Mouse (Mus musculus) erythroblast, embryonic 14.5 days (primary cell): ENCODE data around the gene Ric8a.

Experiments used
- GATA1 ChIP-seq: IDR thresholded peaks from 2 replicates; pipeline ENCODE4 v1.6.1; 2012; ENCODE audit warnings: low read length, inconsistent platforms, mixed read lengths
- TAL1 ChIP-seq: IDR thresholded peaks from 3 replicates; pipeline ENCODE4 v1.6.1; 2012; ENCODE audit warnings: low read length, inconsistent platforms, mixed read lengths

GRCm38 (mm10) chr7:140840750-140841735 lies 15.7 kb upstream of the Ric8a start:
- TF ChIP-seq GATA1, result no peak
- TF ChIP-seq TAL1, result no peak
